Mouse (Mus musculus) brain, embryonic 14.5 days (tissue): ENCODE data around the gene Mroh9.

Source experiments
- CTCF ChIP-seq: fragments of 200-500 bp; IDR thresholded peaks from 2 replicates; pipeline ENCODE4 v1.5.1; 2012; ENCODE audit warnings: inconsistent platforms, mild to moderate bottlenecking, moderate library complexity, borderline replicate concordance; ENCODE audit not compliant: insufficient read depth, insufficient read length; ENCODE audit errors: extremely low read depth
- POLR2A ChIP-seq: fragments of 200-500 bp; IDR thresholded peaks from 2 replicates; pipeline ENCODE4 v1.6.1; 2012; ENCODE audit warnings: mild to moderate bottlenecking, inconsistent platforms, borderline replicate concordance; ENCODE audit not compliant: poor library complexity, insufficient read depth, insufficient read length, severe bottlenecking; ENCODE audit errors: extremely low read depth

- TF ChIP-seq CTCF (no peak), POLR2A (no peak)
These were observed 27.2 kb upstream of the Mroh9 start for GRCm38 (mm10) chr1:163112482-163113164.
